Mouse (Mus musculus): ENCODE results near the gene Cyp2u1. TPM values are rescaled to one million over a fixed set of nuclear protein-coding genes. Genes with fewer than 3 reads are reported as not detected.

The Cyp2u1 gene
- polyA plus RNA-seq, 2 experiments from 2014 or later = 0.97 to 1.3 TPM

- peak; percentile 22 for ATAC-seq
Measured at GRCm38 (mm10) chr3:131303320-131303714, 290 bp upstream of the Cyp2u1 start.

- ATAC-seq = peak; percentile 35
Measured at GRCm38 (mm10) chr3:131299908-131300307, 3.1 kb downstream of the Cyp2u1 start.

DNA sequence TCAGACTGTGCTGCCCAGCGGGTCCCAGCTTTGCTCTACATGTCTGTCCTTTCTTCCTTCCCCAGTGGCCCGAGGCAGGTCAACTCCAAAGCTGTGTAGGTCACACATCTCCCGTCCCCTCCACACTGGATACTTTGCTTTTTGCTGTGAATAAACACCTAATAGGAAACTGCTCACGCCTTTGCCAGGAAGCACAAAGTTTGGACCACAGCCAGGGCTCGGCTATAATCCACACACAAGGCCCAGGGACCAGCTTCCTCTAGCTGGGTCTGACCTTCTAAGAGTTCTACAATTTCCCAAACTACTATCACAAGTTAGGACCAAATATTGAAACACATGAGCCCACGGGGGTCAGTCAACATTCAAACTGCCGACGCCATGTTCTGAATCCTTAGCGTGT lies 3.9 kb downstream of the Cyp2u1 start:
- ATAC-seq = no peak

DNA sequence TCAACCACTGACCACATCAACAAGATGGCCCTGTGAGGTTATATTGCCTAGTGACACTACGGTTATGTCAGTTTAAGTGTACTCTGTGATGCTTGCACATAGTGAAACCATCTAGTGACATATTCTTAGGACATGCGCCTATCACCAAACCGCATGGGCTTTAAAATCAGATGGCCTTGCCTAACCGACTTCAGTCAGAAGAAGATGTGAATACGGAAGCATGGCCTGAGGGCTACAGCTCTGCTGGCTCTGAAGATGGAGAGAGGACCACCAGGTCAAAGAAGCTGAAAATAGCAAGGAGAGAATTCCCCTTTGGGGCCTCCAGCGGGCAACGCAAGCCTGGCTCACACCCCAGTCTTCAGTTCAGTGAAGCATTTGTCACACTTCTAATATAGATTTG lies 6.1 kb downstream of the Cyp2u1 start:
- ATAC-seq = no peak

DNA sequence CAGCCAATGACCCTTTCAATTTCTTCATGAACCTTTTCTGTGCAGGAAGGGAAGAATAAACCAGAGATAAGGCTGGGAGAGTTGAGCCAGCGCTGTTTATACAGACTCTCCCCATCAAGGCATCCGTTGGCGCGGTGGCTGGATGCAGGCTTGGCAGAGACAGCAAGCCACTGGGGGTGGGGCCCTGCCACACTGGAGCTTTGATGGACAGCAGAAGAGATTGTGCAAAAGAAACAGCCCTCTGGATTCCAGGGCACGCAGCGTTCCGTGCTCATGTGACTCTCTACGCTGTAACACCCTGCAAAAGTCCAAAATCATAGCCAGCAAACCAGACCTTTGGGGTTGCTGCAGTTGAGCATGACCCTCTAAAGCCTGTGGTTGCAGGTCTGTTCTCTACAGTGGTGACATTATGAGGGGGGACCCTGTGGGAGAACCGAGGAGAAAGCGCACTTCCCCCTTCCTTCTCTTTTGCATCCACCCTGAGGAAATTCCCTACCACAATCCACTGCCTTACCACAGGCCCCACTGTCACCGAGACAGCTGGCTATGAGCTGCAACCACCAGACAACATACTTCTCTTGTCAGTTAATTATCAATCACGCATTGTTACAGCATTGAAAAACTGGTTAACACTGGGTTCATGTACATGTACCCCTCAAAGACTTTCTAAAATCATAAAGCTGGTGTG lies 7.4 kb downstream of the Cyp2u1 start:
- ATAC-seq = no peak

GRCm38 (mm10) chr3:131294503-131294902 lies 8.5 kb downstream of the Cyp2u1 start:
- no peak for ATAC-seq

GRCm38 (mm10) chr3:131292959-131293358 lies 10.1 kb downstream of the Cyp2u1 start:
- no peak for ATAC-seq

GRCm38 (mm10) chr3:131292349-131292748 lies 10.7 kb downstream of the Cyp2u1 start:
- no peak for ATAC-seq

- no peak for ATAC-seq
Measured at GRCm38 (mm10) chr3:131291890-131292289, 11.1 kb downstream of the Cyp2u1 start.

- ATAC-seq = no peak
Measured at GRCm38 (mm10) chr3:131274151-131274550, 28.9 kb downstream of the Cyp2u1 start.

DNA sequence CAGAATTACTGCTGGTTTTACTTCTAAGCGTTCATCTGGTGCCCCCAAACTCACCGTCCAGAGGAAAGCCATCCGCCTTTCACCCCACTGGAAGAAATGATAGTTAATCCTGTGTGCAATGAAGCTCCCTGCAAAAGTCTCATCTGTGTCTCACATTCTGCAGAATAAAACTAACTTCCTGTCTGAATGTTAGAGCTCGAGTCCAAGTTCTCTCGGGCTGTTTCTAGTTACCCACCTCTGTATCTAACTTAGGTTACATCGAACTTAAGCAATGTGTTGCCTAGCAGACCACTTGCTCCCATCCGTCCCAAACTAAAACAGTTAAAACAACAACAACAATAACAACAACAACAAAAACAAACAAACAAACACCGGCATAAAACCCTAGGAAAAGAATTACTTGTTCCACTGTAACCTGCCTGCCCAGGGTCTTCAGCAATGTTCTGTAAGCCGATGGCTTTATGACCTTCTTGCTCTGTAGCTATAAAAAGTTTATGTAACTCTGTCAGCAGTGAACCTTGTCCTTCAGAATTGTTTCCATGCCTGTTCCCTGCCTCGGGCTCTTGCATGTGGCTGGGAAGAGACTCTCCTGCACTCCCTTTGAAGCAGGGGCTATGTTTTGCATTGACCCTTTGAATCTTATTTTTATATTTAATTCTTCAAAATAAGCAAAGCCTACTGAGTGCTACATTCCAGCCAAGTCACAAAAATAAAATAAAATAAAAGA lies 30.5 kb downstream of the Cyp2u1 start:
- ATAC-seq = peak; percentile 59

- ATAC-seq = peak; percentile 80
Measured at GRCm38 (mm10) chr3:131271559-131272373, 31.3 kb downstream of the Cyp2u1 start, which contains the start of gene Hadh. Hadh (minus strand) TSS chr3:131272101.

DNA sequence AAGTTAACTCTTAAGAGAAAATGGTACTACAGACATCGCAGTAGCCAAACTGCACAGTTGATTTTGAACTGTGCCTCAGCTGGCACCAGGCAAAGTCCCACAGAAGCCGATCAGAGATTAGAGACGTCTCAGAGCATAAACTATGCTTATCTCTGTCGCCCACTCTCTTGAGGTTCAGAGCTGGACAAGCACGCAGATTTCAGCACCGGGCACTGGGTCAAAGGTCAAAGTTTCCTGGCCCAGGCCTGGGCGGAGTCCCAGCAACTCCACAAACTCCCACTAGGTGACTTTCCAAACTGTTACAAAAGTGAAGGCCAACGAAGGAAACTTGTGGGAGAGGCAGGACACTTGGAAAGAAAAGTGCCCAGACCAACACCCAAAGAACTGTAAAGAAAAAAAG lies 31.9 kb downstream of the Cyp2u1 start:
- ATAC-seq = no peak

GRCm38 (mm10) chr3:131270381-131270780 lies 32.6 kb downstream of the Cyp2u1 start:
- ATAC-seq = no peak

DNA sequence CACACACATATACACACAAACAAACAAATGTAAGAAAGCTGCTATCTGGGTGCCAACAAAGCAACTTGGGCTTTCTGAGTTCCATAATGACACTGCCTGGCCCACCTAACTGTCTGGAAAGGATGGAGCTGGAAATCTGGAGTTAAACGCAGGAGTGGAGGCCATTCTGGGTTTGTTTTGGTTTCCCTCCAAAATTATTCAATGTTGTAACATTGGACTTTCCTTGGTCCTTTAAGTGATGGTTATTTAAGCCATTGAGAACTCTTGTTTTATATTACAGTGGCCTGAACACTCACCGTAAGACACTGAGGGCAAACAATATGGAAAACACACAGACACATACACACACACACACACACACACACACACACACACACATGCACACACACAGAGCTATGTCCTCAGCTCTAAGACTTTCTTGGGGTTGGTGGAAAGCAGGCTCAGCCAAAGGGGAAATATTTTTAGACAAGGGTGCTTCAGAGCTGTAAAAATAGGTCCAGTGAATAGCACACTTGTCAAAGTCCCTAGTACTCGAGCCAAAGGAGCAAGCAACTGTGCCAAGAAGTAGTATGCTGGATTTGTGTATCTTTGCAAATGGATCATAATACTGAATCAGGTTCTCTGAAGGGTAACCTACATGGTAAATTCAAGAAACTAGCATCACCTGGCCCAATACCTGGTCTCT lies 36.5 kb downstream of the Cyp2u1 start:
- ATAC-seq = no peak

DNA sequence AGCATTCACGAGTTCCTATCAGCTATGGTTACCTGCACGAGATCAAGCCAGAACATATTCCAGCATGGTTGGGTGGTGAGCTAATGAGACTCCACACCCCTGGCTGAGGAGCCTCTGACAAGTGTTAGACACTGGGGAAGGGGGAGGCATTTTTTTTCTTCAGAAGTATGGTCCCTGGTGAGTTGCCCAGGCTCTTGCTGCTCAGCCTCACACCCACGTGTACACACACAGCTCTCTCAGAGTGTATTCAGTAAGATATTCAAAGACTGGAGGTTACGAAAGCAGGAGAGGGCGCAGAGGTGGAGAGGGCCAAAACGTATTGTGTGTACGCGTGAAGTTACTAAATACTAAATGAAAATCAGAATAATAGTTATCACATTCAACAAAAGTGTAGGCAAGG lies 37.5 kb downstream of the Cyp2u1 start:
- ATAC-seq = no peak

GRCm38 (mm10) chr3:131263766-131264486 lies 39.1 kb downstream of the Cyp2u1 start:
- no peak for ATAC-seq

DNA sequence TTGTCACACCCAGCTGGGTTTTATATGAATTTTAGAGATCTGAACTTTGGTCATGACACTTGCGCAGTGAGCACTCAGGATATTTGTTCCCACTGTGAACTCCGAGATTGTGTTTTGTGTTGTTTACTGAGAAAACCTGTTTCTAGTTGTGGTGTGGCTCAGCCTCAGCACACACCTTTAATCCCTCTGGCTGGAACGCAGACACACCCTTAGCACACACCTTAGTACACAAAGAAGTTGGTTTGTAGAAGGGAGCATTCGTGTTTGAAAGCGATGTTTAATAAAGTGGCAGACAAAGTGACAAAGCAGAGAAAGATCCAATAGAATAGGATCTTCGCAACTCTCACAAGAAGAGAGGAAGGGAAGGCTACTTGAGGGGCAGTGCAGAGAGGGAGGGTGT lies 42.6 kb downstream of the Cyp2u1 start:
- ATAC-seq = no peak

- ATAC-seq = no peak
Measured at GRCm38 (mm10) chr3:131259392-131259965, 43.5 kb downstream of the Cyp2u1 start.

DNA sequence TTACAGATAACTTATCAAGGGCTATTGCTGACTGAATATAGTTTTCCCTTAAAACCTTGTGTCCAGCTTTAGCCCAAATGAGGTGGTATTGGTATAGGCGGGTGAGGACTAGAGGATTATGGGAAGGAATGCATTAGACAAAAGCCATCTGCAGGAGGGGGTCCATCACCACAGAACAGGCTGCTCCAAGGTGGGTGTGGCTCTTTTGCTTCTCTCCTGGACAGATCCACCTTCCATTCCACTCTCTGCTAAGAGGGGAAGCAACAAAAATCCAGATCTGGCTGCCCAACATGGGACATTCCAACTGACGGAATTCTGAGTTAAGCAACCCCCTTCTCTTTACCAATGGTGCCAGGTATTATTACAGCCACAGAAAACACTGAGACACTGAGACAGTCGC lies 44.1 kb downstream of the Cyp2u1 start:
- no peak for ATAC-seq

GRCm38 (mm10) chr3:131255399-131255981 lies 47.5 kb downstream of the Cyp2u1 start:
- no peak for ATAC-seq
